Mouse (Mus musculus): ENCODE measurements around the gene Fxyd1. TPM values are rescaled to one million over a fixed set of nuclear protein-coding genes. Genes with fewer than 3 reads are reported as not detected.

Fxyd1 gene
- total RNA-seq, 2 experiments from 2014 or later = 75.9 to 86.2 TPM

DNA sequence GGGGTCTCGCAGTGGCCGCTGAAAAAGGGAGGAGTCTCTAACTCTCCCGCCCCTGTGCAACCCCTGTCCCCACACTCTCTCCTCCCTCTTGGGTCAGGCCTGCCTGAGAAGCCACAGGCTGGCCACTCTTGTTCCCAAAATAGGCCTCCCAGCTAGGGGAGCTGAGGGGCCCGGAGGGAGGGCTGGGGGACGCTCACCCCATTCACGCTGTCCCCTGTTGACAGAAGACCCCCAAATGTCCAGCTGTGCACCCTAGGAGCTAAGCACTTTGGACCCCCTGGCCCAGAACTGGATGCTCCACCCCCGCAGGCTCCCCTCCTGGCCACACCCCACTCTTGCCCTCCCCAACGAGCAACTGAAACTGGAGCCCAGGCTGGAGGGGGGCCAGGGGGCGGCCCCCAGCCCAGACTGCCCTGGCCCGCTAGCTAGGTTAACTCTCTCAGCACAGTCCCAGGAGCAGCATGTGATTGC lies 1.6 kb downstream of the Fxyd1 start:
- DNase-seq (ENCODE audit: low spot score in 2 of 2) = peak; percentile 25 to 49
- intact Hi-C loops (cut with DNase I) = no loop called here

DNA sequence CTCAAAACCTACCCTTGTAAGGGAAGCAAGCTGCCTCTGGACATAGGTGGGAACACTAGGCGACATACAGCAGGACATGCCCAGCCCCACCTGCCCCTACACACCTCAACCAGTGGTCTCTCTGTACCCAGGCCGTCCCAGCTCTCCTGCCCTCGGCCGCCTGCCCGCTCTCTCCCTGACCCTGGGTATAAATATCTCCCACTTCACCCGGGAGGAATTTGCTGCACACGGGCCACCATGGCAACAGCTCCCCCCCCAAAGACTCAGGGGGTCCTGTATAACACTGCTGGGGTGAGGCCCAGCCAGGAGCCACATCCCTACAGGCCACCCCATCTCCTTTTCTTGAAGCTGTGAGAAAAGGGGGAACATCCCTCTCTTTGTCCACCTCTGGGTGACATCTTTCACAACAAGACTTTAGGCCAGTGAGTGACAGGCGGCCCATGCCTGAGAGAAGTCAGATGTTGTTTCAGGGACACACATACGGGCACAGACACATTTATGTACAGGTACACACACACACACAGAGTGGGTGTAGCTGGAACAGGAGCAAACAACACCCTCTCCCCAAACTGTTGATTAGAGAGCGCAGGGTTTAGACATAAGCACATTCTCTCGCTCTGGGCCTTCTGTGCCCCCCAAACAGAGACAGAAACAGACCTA lies 2.2 kb downstream of the Fxyd1 start:
- DNase-seq (ENCODE audit: low spot score in 2 of 2) = no peak
- intact Hi-C loops (cut with DNase I) = loop anchor here (5.0 kb wide), 1 partner anchor 97 kb away; the partner anchor contains the start of gene Usf2

DNA sequence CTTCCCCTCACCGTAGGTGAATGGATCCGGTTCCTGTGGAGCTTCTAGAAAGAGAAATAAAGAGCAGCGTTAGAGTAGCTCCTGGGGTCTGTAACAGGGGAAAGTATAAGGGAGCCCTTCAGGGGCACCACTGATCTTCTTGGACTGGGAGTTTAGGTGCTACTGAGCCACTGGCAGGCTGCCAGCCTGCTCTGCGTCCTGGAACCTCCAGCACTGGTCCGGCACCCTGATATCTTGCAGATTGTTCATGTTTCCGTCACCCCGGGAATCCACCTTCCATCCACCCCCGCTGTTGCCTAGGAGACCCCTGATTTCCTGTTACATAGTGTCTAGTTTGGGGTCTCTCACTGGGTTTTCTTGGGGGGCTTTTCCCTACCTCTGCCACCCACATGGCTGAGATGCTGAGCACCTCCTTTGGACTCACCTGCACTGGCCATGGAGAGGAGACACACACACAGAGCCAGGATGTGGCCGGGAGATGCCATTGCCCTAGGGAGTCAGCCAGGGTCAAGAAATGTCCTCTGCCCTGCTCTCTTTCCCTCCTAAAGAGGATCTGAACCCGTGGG lies 3.0 kb downstream of the Fxyd1 start:
- intact Hi-C loops (cut with DNase I) = loop anchor here (5.0 kb wide), 1 partner anchor 97 kb away; the partner anchor contains the start of gene Usf2

DNA sequence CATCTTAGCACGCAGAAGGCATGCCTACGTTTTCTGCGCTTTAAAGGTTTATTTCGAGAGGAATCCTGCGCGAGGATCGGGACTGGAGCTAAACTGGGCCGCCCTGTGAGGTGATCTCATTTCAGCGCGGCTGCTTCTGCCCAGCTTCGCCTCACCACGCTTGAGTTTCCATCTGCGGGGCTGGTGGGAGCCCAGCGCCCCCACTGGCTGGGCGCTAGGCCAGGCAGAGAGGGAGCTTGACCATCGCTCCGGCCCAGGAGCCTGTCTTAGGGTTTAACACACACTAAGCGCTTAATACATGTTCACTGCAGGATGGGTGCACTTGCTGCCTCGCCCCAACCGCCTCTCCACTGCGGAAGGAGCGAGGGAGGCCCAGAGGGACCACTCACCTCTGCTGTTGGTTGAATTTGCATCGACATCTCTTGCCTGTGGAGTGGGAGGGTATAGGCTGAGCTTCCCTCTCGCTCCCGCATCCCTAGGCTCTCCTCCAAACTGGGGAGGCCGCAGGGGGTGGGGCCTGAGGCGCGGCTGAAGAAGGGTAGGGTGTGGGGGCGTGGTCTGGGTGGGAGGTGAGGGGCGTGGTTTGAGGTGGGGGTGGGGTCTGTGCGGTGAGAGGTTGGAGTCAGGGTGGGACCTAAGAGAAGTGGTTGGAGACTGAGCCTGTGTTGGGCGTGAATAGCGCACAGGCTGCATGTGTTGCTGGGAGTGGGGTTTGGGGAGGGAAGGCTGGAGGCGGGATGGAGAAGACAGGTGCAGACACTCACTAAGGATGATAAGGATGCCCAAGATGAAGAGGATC lies 4.2 kb downstream of the Fxyd1 start:
- peak; percentile 86 to 89 for DNase-seq (ENCODE audit: low spot score in 2 of 2)
- intact Hi-C loops (cut with DNase I) = loop anchor here (5.0 kb wide), 1 partner anchor 96 kb away; the partner anchor contains the start of gene Usf2

More for the DNA sequence above, 3.0 kb downstream of the Fxyd1 start:
- no peak for DNase-seq (ENCODE audit: low spot score in 2 of 2)

DNA sequence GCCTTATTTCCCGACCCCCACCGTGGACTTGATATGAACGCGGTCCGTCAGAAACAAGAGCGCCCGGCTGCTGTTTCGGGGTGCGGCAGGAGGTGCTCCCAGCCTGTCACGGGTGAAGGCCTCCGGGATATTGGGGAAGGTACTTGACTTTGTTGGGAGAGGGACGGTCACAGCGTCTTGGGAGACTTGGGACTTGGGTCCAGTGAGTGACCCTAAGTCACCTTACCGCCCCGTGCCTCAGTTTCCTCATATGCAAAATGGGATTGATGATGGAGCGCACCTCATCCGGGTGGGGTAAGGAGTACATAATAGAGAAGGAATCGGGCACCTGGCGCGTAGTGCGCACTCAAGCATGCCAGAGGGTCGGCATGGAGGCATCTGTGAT lies 4.8 kb downstream of the Fxyd1 start:
- intact Hi-C loops (cut with DNase I) = loop anchor here (5.0 kb wide), 1 partner anchor 95 kb away; the partner anchor contains the start of gene Usf2
- DNase-seq (ENCODE audit: low spot score in 2 of 2) = no peak

DNA sequence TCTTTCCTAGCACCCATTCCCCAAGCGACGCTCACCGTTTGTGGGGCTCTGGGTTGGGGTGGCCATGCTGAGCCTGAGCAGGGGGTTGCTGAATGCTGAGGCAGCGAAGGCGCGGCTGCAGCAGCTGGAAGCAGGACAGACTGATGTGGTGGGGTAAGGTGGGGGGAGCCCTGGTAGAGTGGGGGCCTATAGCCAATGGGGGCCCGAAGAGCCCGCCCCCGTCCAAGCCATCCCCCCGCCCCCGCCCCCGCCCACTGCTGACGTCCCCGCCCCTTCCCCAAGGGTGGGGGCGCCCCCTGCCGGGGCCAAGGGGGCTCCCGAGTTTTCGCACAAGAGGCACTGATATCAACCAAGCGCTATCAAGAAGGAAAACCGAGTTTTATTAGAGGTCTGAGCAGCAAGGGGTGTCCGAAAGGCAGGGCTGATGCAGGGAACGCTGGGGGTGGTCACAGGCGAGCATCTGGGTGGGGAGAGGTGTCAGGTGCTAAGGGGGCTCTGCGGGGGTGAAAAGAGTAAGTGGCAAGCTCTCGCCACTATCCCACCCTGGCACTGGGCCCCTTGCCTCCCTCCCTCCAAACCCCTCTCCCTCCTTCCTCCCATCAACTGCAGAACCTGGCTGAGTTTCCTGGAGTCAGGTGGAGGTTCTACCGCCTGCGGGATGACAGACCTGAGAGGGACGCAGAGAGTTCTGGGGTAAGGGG lies 5.5 kb downstream of the Fxyd1 start, which contains the start of gene Fxyd7:
Gene Fxyd7, minus strand, starts transcription at position 147 of the 701 bp plus-strand sequence.
- peak in 1 of 2 experiments; percentile 49 for DNase-seq (ENCODE audit: low spot score in 2 of 2)
- intact Hi-C loops (cut with DNase I) = loop anchor here (5.0 kb wide), 1 partner anchor 94 kb away; the partner anchor contains the start of gene Usf2

DNA sequence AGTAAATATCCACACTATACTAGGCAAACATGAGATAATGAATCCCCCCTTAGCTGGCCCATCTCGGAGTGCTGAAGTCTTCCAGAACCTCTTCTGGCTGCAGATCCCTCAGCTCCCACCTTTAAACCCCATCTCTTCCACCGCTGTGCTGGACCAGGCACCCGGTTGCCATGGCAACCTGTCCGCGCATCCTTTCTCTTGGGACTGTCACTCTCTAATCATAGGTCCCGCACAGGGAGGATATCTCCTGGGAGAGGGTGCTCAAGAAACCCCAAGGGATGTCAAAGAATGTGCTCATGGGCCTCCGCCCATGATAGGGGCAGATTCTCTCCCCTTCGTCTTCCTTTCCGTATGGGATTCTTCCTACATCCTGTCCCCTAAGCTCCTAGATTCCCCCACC lies 6.1 kb downstream of the Fxyd1 start:
- peak; percentile 70 to 73 for DNase-seq (ENCODE audit: low spot score in 2 of 2)
- intact Hi-C loops (cut with DNase I) = loop anchor here (5.0 kb wide), 1 partner anchor 94 kb away; the partner anchor contains the start of gene Usf2

DNA sequence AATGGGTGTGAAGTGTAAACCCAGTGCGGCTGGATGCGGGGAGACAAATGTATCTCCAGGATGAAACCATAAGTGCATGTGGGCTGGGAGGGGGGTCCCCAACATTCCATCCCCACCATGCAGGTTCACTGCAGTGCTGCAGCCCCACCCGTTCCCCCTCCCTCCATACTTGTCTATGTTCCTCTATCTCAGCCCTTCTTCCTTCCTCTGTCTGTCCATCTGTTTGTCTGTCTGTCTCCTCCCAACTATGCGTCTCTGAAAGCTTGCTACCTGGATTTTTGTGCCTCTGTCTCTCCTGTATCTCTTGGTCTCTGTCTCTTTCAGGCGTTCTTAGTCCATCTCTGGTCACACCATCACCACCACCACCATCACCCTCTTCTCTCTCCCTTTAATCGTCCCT lies 6.5 kb downstream of the Fxyd1 start:
- intact Hi-C loops (cut with DNase I) = loop anchor here (5.0 kb wide), 1 partner anchor 93 kb away; the partner anchor contains the start of gene Usf2
- peak in 1 of 2 experiments; percentile 29 for DNase-seq (ENCODE audit: low spot score in 2 of 2)

DNA sequence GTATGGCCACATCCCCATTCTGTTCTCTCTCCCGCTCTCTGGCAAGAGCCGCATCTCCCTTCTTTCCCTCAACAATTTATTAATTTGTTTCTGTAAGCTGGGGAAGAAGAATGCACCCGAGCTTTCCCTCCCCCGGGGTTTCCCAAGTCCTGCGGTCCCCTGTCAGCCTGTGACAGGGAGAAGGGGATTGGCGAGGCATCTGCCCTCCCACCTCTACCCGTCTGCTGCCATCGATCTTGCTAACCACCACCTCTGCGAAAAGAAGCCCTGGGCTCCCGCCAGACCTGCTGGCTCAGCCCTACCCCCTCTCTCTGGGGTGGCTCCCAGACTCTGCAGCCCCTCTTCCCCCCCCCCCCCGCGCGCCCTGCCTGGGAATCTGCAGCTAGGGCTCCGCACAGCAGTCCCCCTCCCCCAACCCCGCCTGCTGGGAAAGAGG lies 7.1 kb downstream of the Fxyd1 start:
- intact Hi-C loops (cut with DNase I) = loop anchor here (5.0 kb wide), 1 partner anchor 93 kb away; the partner anchor contains the start of gene Usf2
- peak; percentile 59 to 80 for DNase-seq (ENCODE audit: low spot score in 2 of 2)

DNA sequence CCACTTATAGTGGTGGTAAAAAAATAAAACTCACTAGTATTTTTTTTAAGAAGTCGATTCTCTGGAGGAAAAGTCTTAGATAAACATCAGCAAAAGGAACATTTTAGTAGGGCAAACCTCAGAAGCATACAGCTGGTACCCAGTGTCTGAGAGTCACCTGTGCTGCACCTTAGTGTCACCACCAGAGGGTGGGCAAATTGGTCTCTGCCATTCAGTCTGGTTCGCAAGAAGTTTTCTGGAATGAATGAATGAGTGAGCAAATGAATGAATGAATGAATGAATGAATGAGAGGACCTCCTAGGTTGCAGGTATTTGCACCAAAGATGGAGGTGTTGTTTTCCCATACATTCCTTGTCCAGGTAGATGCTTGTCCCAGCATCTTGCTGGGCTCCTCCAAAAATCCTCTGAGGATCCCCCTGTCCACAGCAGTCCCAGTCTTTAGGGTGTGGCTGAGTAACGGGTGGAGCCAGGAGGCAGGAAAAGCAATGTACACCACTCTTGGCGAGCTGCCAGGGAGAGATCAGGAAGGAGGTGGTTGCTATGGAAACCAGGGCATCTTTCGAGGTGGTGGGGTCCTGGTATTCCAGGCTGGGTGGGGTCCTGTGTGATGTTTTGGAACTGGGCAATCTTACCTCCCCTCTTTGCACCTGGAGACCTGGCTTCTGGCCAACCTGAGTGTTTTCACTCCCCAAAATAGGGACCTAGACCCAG lies 7.7 kb downstream of the Fxyd1 start:
- intact Hi-C loops (cut with DNase I) = no loop called here
- peak; percentile 42 to 57 for DNase-seq (ENCODE audit: low spot score in 2 of 2)

DNA sequence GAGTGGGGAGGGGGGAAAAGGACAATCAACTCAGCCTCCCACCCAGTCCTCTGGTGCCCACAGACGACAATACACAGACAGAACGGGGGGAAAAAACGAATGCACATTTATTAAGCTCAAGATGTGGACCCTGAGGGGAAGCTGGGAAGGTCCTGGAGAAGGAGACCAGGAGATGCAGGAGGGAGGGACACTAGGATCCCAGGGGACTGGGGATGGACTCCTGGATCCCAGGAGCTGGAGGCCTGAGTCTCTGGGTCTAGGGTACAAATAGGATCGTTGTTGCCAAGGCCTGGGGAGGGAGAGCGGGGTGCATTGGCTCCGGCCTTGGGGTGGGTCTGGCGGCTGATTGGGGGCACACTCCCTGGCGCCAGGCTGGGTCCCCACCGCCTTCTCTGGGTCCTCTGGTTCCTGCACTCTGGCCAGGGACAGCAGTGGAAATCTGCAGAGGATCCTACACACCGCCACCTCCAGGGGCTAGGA lies 14.5 kb downstream of the Fxyd1 start, which contains the start of gene Fxyd5:
Gene Fxyd5, minus strand, starts transcription at position 51 of the 480 bp plus-strand sequence.
- intact Hi-C loops (cut with DNase I) = no loop called here
- no peak for DNase-seq (ENCODE audit: low spot score in 2 of 2)

DNA sequence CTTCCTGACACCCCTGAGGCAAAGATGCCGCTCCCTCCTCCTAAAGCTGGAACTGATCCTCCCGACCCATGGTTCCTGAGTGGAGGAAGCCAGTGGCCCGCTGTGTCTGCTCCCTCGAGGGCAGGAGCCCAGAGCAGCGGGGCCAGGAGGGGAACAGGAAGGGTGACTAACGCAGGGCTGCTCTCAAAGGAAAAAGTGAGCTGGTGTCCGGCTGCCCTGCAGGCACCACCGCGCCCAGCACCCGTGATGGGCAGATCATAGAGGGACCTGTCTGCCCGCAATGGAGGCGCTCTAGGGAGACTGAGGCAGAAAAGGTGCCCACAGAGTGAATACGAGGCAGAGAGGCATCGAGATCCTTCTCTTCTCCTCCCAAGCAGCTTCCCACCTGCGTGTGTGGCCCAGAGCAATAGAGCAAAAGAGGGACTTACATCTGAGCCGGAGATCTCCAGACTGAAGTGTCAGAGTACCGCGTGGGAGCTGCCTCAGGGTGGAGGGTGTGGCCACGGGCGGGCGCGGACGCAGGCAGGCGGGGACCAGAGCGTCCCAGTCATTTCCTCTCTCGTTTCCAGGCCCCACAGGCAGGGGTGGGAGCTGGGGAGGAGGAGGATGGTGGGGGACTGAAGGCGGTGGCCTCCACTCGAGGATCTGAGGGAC lies 15.2 kb downstream of the Fxyd1 start:
- intact Hi-C loops (cut with DNase I) = no loop called here
- DNase-seq (ENCODE audit: low spot score in 2 of 2) = no peak

DNA sequence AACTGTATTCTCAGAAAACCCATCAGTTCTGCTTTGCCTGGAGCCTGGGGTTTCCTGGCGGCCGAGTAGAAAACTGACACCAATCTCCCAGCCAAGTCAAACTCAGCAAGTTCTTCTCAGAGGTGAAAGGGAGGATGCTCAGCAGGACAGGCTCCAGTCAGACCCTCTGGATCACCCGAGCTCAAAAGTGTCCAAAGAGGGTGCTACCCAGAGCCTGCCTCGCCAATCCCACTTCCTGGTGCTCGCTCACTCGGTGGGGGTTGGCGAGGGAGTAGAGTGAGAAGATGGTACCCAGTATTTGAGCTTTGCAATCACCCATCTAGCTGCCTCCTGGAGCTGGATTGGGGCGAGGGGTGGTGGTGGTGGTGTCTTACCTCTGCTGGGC lies 16.0 kb downstream of the Fxyd1 start:
- intact Hi-C loops (cut with DNase I) = no loop called here
- no peak for DNase-seq (ENCODE audit: low spot score in 2 of 2)

DNA sequence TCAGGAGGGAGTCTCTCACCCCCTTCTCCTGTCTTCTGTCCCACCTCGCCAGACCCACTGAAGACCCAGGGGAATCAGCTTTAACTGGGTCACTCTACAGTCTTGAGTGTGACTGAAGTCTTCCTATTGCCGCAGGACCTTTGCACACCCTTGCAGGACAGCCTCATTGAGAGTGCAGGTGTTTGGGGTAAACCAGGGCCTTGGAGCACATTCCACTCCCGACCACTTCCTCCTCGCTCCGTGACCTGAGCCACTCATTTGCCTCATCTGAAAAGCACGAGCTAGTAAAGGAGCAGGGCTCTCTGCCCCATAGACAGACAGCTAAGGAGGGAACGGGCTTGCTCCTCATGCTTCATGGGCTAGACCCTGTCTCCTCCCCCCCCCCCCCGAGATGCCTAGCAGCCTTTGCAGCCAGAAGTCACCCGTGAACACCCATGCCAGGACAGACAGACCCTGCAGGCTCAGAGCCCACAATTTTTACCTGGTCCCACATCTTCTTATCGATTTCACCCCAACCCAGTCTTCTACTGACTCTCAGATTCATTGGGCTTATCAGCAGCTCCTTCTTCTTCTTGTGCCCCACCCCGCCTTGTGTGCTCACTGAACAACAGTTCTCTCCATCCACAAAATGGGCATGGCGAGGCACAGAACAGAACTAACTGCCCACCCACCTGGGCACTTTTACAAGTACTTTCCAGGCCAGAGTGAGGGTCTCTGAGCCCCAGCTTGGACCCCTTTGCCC lies 16.5 kb downstream of the Fxyd1 start:
- intact Hi-C loops (cut with DNase I) = no loop called here
- no peak for DNase-seq (ENCODE audit: low spot score in 2 of 2)

DNA sequence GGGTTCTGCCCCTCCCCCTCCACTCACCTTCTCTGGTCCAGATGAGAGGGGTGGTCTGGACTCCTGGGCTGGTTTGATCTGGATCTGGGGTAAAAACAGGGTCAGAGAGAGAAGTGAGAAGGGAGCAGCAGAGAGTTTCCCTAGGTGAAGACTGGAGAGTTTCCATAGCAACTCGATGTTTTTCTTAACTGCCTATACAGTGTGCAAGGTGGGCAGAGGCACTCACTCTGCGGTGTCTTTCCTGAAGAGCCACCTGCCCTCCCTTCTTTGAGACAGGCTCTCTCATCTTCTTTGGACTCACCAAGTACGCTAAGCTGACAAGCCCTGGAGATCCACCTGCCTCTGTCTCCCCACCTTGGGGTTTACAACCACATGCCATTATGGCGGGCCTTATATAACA lies 18.0 kb downstream of the Fxyd1 start:
- no peak for DNase-seq (ENCODE audit: low spot score in 2 of 2)
- intact Hi-C loops (cut with DNase I) = no loop called here

DNA sequence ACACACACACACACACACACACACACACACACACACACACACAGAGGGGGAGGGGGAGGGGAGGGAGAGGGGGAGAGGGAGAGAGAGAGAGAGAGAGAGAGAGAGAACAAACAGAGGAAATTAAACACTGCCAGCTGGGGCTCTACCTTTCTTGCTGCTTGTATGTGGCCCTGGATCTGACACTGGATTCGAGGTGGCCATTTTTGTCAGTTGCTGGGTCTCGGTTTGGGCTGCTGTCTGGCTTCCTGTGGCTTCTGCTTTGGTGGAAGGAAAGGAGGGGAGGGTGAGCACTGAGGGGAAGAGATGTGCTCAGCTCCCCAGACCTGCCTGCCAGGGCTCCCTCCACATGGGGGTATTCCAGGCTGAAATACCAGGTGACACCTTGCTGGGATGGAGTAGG lies 19.3 kb downstream of the Fxyd1 start:
- no peak for DNase-seq (ENCODE audit: low spot score in 2 of 2)

DNA sequence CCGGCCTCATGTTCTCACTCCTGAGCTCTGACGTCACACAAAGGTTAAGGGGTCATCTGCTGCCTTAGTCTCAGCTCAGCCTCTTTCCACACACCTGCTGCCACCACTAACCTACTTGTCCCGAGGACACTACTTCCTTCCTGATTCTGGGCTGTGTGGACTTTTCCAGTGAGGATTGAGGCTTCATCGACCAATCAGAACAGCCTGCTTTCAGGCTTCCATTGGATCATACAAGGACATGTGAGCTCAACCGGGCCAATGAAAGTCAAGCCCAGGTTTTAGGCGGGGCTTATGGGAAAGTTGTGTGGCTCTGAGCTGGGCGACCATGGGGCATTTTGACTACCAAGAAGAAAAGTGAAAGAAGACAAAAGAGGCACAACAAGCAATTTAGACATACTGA lies 20.1 kb downstream of the Fxyd1 start:
- intact Hi-C loops (cut with DNase I) = no loop called here
- DNase-seq (ENCODE audit: low spot score in 2 of 2) = no peak

More for the DNA sequence above, 19.3 kb downstream of the Fxyd1 start:
- intact Hi-C loops (cut with DNase I) = no loop called here
